Mouse (Mus musculus) MN1 (cell line): ENCODE results near the gene Il1rl2.
"Not testable (repeated sequence)": the region's sequence is repeated elsewhere in the genome, so short reads cannot be mapped to it uniquely, and the experiment has no call there.

Experiments
- DNase-seq: peaks from one replicate; pipeline ENCODE4 v3.0.0-alpha.2; 2016; ENCODE audit warnings: low spot score

Gene Il1rl2

GRCm38 (mm10) chr1:40324457-40324856 lies at the start of gene Il1rl2:
Il1rl2 (plus strand) TSS chr1:40324610.
- no peak for DNase-seq

GRCm38 (mm10) chr1:40275285-40276013 lies 49.0 kb upstream of the Il1rl2 start:
- no peak for DNase-seq

DNA sequence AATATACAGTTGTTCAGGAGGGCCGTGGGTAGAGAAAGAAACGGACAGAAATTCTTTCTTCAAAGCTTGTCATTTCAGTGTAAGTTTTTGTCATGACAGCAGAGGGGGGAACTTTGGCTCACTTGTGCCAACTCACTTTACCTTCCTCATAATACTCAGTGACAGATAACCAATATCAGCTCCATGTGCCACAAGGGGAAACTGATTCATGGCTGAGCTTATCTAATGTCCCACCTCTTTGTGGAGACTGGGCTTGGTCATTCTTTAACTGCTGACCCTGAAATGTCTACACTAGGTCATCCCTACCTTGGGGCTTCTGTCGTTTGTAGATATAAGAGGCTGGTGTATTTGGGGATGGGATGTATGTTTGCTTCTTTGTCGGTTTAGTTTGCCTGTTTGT lies 46.5 kb upstream of the Il1rl2 start:
- DNase-seq = no peak

DNA sequence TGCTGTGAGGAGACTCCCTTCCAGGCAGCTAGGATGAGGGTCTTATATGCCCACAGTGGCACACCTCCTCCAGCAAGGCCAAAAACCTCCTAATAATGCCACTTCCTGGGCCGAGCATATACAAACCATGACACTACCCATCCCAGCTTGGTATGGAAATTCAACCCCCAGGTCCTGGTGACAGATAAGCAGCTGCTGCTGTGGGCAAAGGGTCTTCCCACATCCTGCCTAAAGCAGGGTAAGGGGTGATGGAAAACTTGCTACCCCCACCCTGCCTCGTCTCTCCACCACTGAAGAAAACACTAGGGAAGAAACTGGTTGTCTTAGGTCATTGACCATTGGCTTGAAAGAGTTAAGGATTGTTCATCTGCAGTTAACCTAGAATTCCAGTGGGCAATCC lies 45.7 kb upstream of the Il1rl2 start:
- no peak for DNase-seq

GRCm38 (mm10) chr1:40279182-40279743 lies 45.1 kb upstream of the Il1rl2 start:
- DNase-seq = no peak

GRCm38 (mm10) chr1:40281950-40282349 lies 42.5 kb upstream of the Il1rl2 start:
- no peak for DNase-seq

GRCm38 (mm10) chr1:40282394-40282793 lies 42.0 kb upstream of the Il1rl2 start:
- no peak for DNase-seq

GRCm38 (mm10) chr1:40283995-40284394 lies 40.4 kb upstream of the Il1rl2 start:
- no peak for DNase-seq

GRCm38 (mm10) chr1:40290489-40291255 lies 33.7 kb upstream of the Il1rl2 start:
- DNase-seq = no peak

DNA sequence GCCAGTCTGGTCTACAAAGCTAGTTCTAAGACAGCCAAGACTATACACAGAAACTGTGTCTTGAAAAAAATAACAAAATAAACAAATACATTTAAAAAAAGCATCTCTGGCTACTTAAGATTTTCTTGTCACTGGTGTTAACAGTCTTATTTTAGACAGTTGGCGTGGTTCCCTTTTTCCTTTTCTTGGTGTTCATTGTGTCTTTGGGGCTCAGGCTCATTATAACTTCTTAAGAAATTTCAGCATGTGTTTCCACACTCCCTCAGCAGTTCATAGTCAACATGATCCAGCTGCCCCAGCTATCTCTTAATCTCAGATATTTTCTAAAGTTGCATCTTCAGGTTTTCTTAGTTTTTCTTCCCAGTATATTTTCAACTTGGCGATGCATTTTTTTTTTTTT lies 32.2 kb upstream of the Il1rl2 start:
- DNase-seq = no peak

- DNase-seq = no peak
These were observed 30.5 kb upstream of the Il1rl2 start for GRCm38 (mm10) chr1:40293891-40294290.

- DNase-seq = no peak
These were observed 29.6 kb upstream of the Il1rl2 start for GRCm38 (mm10) chr1:40294824-40295223.

DNA sequence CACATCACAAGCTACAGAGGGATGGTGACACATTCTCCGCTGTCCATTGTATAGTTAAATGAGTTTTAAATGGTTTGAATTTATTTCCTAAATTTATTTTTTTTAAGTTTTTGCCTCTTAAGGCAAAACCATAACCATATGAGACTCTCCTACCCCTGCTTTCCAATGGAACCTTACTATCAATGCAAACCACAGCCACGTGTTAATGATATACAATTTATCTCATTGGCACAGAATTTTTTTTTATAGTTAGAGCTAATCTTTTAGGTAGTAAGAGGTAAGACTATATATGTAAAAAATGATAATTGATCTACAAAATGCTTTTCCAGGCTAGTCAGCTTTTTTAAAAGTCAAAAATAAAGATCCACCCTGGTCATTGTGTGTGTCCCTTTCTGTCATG lies 26.4 kb upstream of the Il1rl2 start:
- no peak for DNase-seq

DNA sequence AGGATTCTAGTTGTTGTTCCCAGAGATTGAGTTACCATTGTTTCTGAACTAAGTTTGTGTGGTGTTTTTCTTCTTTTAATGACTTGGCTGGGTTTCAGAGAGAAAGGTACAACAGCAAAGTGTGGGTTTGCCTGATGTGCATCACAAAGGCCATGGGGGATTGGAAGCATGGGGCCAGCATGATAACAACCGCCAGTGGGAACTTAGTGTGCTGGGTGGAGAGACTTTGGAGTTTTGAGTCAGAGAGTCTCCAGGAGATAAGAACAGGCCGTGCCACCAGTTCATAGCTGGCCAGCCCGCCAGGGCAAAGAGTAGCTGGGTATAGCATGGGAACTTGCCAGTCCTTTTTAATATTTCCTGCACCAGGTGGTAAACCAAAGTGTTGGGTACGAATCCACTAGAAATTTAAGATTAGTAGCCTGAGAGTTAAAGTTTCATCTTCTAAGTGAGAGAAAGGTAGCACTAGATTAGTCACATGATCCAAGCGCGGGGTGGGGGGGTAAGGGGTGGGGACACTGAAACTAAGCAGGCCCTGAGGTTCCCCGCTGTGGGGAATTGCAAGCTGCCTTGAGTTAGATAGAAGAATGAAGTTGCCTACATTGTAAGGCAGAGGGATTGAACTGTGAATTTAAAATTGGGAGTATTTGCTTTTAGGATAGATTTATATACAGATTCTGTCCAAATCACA lies 21.1 kb upstream of the Il1rl2 start:
- DNase-seq = no peak

DNA sequence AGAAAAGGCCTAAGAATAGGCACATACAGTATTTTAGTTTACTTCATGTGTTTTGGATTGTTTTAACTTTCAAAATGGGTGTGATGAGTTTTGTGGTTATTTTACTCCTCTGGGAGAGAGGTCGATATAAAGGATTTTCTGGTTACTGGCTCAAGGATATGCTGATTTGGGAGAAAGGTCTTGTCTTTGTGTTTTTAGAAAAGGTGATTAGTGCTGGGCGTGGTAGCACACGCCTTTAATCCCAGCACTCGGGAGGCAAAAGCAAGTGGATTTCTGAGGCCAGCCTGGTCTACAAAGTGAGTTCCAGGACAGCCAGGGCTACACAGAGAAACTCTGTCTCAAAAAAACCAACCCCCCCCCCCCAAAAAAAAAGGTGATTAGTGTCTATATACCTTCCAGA lies 20.1 kb upstream of the Il1rl2 start:
- not testable (repeated sequence) for DNase-seq

- DNase-seq = no peak
These were observed 18.3 kb upstream of the Il1rl2 start for GRCm38 (mm10) chr1:40306111-40306510.

GRCm38 (mm10) chr1:40311123-40311522 lies 13.3 kb upstream of the Il1rl2 start:
- no peak for DNase-seq

- DNase-seq = no peak
These were observed 12.8 kb upstream of the Il1rl2 start for GRCm38 (mm10) chr1:40311625-40312024.

DNA sequence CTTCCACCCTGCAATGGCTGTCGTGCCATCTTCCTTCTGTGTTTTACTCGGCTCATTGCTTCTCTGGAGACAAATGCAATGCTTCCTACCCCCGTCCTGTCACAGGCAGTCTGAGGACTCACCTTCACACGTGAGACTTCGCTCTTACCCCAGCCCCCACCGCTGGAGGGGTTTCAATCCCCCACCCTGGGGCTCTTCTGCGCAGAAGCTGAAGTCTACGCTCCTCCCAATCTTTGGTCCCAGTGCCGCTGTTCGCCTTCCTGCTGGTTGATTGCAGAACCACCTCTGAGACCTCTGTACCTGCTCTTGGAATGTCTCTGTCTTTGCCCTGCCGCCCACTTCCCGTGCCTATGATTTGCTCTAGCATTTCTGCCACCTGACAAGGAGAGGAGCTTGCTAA lies 10.4 kb upstream of the Il1rl2 start:
- DNase-seq = no peak

DNA sequence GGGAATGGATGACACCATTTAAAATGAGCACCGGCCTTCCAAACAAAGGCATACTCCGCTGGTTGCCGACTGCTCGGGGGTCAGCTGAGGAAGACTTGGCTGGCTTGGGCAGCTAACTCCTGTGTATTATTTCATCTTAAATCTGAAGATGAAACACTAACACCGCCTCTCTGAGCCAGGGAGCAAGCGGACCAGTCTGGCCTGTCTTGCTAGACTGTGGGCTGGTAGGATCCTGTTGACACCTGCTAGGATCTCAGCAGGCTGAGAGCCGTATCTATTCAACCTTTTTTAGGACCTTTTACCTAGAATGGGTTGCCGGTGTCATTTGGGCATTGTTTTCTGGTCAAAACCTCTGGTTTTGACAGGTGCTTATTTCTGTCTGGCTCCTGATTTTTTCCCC lies 6.8 kb upstream of the Il1rl2 start:
- no peak for DNase-seq

DNA sequence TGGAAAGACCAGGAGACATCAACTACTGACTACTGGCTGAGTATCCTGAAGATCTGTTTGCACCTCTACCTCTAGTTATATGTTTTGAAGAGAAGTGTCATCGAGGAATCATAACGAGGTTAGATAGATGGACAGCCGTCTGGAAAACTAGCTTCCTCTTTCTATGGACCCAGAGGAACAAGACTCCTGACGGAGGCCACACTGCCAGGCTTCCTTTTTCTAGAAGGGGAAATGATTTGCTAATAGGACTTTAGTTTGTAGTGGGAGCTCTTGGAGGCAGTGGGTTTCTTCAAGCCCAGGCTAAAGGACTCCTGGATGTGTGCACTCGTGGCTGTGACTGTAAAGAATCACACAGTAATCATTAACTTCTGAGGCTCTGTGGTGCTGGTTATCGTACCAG lies 2.6 kb upstream of the Il1rl2 start:
- DNase-seq = no peak

GRCm38 (mm10) chr1:40322543-40322942 lies 1.9 kb upstream of the Il1rl2 start:
- no peak for DNase-seq
